Comparison of ENCODE assay signal across 9 mouse cellular contexts in the genomic region with DNA sequence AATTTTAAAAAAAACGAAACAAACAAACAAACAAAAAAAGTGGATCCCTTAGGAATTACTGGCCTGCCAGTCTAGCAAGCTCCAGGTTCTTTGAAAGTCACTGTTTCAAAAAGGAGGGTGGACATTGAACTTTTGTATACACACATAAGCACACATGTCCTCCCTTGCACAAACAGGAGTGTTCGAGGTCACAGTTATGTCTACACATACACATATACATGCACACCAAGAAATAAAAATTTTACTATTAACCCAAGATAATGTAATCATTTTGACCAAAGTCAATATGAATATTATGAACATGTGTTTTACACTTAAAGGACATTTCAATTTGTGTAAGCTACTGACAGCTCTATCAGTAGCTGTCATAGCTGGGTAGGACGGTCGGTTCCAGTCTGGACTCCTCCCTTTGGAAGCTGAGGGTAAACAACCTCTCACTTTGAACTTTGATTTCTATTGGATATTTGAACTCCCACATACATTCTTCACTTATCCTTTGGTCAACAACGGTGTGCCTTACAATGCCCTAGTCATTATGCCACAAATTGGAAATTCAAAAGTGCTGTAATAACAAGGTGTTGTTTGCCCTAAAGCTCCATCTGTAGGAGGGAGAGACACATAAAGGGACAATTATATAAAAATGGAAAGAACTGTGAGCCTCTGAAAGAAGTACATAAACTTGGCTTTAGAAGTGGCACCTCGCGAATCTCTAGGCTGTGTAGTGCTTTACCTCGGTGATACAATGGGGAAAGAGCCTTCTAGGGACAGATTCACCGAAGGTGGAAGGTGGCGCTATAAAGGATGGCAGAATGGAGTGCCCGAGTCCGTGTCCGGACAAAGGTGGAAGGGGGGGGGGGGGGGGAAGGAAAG. TPM values are rescaled to one million over a fixed set of nuclear protein-coding genes. Genes with fewer than 3 reads are reported as not detected.
A peak's percentile ranks its signal among the peaks of the same experiment; 100 is the strongest.
DNase-seq lines count a peak whose midpoint lies in the region; ATAC-seq and TF ChIP-seq lines count a peak whose summit lies in the region.
"Had no signal": no experiment of that assay in that cellular context is flagged by ENCODE, and none has a peak within 500 bp of the region (broad histone marks: within the 10 kb centered on the region; RNA-seq: fewer than 3 reads in every experiment).

No protein-coding gene starts in this region.

- peaks cover 31% of the 10 kb centered on the region for H3K4me1 ChIP-seq in heart, embryonic 13.5 days
- H3K4me1 ChIP-seq in embryonic facial prominence, embryonic 13.5 days: peaks cover 32% of the 10 kb centered on the region
- H3K4me1 ChIP-seq in intestine, postnatal 0 days (replicated peaks; ENCODE audit: control insufficient read depth, insufficient read depth, low read length): peaks cover 10% of the 10 kb centered on the region
- peaks cover 35% of the 10 kb centered on the region for H3K4me1 ChIP-seq in midbrain, embryonic 16.5 days (ENCODE audit: control insufficient read depth, insufficient read depth, low read length)

- H3K27ac ChIP-seq in heart, embryonic 13.5 days (replicated peaks): no peak overlapping the region
- no peak overlapping the region for H3K27ac ChIP-seq in embryonic facial prominence, embryonic 13.5 days
- peak overlapping the region; percentile 81 for H3K27ac ChIP-seq in intestine, postnatal 0 days (ENCODE audit: low read depth, low read length)
- H3K27ac ChIP-seq in midbrain, embryonic 16.5 days (ENCODE audit: low read length): peak overlapping the region; percentile 92; the same call in 1 of the 2 replicates

- no peak for DNase-seq in heart, postnatal 36 days
- DNase-seq in left cerebral cortex, adult 9 months (ENCODE audit: low spot score in 2 of 2): no peak
- no peak for DNase-seq in adrenal gland, postnatal 36 days
- no peak for DNase-seq in retina, postnatal 1 day

- intact Hi-C loops in heart, postnatal 36 days (cut with DNase I): no loop called here

- no peaks in the 10 kb centered on the region for H3K27me3 ChIP-seq in heart, embryonic 13.5 days (replicated peaks)
- no peaks in the 10 kb centered on the region for H3K27me3 ChIP-seq in embryonic facial prominence, embryonic 13.5 days
- no peaks in the 10 kb centered on the region for H3K27me3 ChIP-seq in intestine, postnatal 0 days (replicated peaks; ENCODE audit: control insufficient read depth, insufficient read depth, low read length)
- H3K27me3 ChIP-seq in midbrain, embryonic 16.5 days (ENCODE audit: control insufficient read depth, insufficient read depth, low read depth, low read length): no peaks in the 10 kb centered on the region

- TF ChIP-seq CTCF in intestine, postnatal 0 days (IDR thresholded peaks at IDR 0.05; ENCODE audit: low read depth): no peak

- H3K4me2 ChIP-seq in heart, embryonic 13.5 days: peak overlapping the region; percentile 97
- H3K4me2 ChIP-seq in embryonic facial prominence, embryonic 13.5 days: peak overlapping the region; percentile 83
- H3K4me2 ChIP-seq in intestine, postnatal 0 days (replicated peaks; ENCODE audit: low read depth): peak overlapping the region; percentile 94
- H3K4me2 ChIP-seq in midbrain, embryonic 16.5 days (ENCODE audit: low read length): peak overlapping the region; percentile 98

- peak overlapping the region; percentile 74 for H3K9ac ChIP-seq in heart, embryonic 13.5 days
- H3K9ac ChIP-seq in embryonic facial prominence, embryonic 13.5 days: no peak overlapping the region
- no peak overlapping the region for H3K9ac ChIP-seq in intestine, postnatal 0 days (ENCODE audit: low read depth, low read length)
- H3K9ac ChIP-seq in midbrain, embryonic 16.5 days (ENCODE audit: low read depth, low read length): peak overlapping the region; percentile 56; the same call in 1 of the 2 replicates

- no peak for ATAC-seq in heart, embryonic 13.5 days (ENCODE audit: extremely low read depth, insufficient number of reproducible peaks, low FRiP score, low TSS enrichment)
- no peak for ATAC-seq in embryonic facial prominence, embryonic 13.5 days (ENCODE audit: insufficient number of reproducible peaks, insufficient read depth, low FRiP score, low TSS enrichment, low read depth)
- peak; percentile 31; the same call in 1 of the 2 replicates for ATAC-seq in intestine, postnatal 0 days
- no peak for ATAC-seq in midbrain, embryonic 16.5 days

- no peaks in the 10 kb centered on the region for H3K9me3 ChIP-seq in heart, embryonic 13.5 days
- H3K9me3 ChIP-seq in embryonic facial prominence, embryonic 13.5 days: no peaks in the 10 kb centered on the region
- no peaks in the 10 kb centered on the region for H3K9me3 ChIP-seq in intestine, postnatal 0 days (ENCODE audit: control insufficient read depth)
- H3K9me3 ChIP-seq in midbrain, embryonic 16.5 days (replicated peaks; ENCODE audit: control insufficient read depth, low read length, poor library complexity, severe bottlenecking): no peaks in the 10 kb centered on the region

- H3K4me3 ChIP-seq in heart, embryonic 13.5 days: peak overlapping the region; percentile 87
- H3K4me3 ChIP-seq in embryonic facial prominence, embryonic 13.5 days: peak overlapping the region; percentile 91
- H3K4me3 ChIP-seq in intestine, postnatal 0 days (ENCODE audit: low read depth, low read length): no peak overlapping the region
- peak overlapping the region; percentile 83 for H3K4me3 ChIP-seq in midbrain, embryonic 16.5 days (ENCODE audit: low read depth, low read length)

- WGBS in heart, embryonic 13.5 days: 28% methylated on average over 13 of the region's 13 CpGs
- WGBS in embryonic facial prominence, embryonic 13.5 days: 32% methylated on average over 13 of the region's 13 CpGs
- 23% methylated on average over 13 of the region's 13 CpGs for WGBS in intestine, postnatal 0 days
- WGBS in midbrain, embryonic 16.5 days: 29% methylated on average over 13 of the region's 13 CpGs

- peaks cover 4% of the 10 kb centered on the region for H3K36me3 ChIP-seq in heart, embryonic 13.5 days
- peaks cover 4% of the 10 kb centered on the region for H3K36me3 ChIP-seq in embryonic facial prominence, embryonic 13.5 days
- H3K36me3 ChIP-seq in intestine, postnatal 0 days (ENCODE audit: control insufficient read depth, insufficient read depth): peaks cover 9% of the 10 kb centered on the region
- peaks cover 5% of the 10 kb centered on the region; the same call in 1 of the 2 replicates for H3K36me3 ChIP-seq in midbrain, embryonic 16.5 days (ENCODE audit: control insufficient read depth, insufficient read depth, low read length)

RNA-seq across cellular contexts. Expression of gene Dhcr24, which starts 1.3 kb away (rescaled TPM):
- polyA plus RNA-seq in heart, embryonic 13.5 days (2015; fragmentation: Nextera tagmentation; extraction: Ambion mirVana): 3.5 and 3.8 TPM in 2 replicates
- total RNA-seq in heart, postnatal 36 days (2021): 1 to 10 TPM; 1.4 to 2.3 TPM
- 6.9 TPM in 2 replicates for polyA plus RNA-seq in embryonic facial prominence, embryonic 13.5 days (2015; fragmentation: Nextera tagmentation; extraction: Ambion mirVana)
- 6.5 and 7.9 TPM in 2 replicates for polyA plus RNA-seq in intestine, postnatal 0 days (2015; fragmentation: Nextera tagmentation; extraction: Ambion mirVana)
- 3.8 and 4.7 TPM in 2 replicates for polyA plus RNA-seq in midbrain, embryonic 16.5 days (2015; fragmentation: Nextera tagmentation; extraction: Ambion mirVana)
- 100 to 1,000 TPM in 1 of 2 experiments, 10 to 100 TPM in 1; 74.5 to 299 TPM for total RNA-seq in adrenal gland, postnatal 36 days (2021)

RNA-seq across cellular contexts. Expression of gene Lexm, which starts 57.5 kb away (rescaled TPM):
- 0.50 and 0.52 TPM in 2 replicates for polyA plus RNA-seq in heart, embryonic 13.5 days (2015; fragmentation: Nextera tagmentation; extraction: Ambion mirVana)
- total RNA-seq in heart, postnatal 36 days (2021): not detected
- polyA plus RNA-seq in embryonic facial prominence, embryonic 13.5 days (2015; fragmentation: Nextera tagmentation; extraction: Ambion mirVana): not detected in 2 replicates
- polyA plus RNA-seq in intestine, postnatal 0 days (2015; fragmentation: Nextera tagmentation; extraction: Ambion mirVana): not detected in 2 replicates
- not detected in 2 replicates for polyA plus RNA-seq in midbrain, embryonic 16.5 days (2015; fragmentation: Nextera tagmentation; extraction: Ambion mirVana)
- not detected for total RNA-seq in adrenal gland, postnatal 36 days (2021)
- total RNA-seq: heart, postnatal 10 days had no signal

Comparison
In these comparisons a context has a peak if more than half of its experiments do, and no peak if none do; other contexts are left out.
1. H3K27ac ChIP-seq: peak in intestine, postnatal 0 days (single experiment) and midbrain, embryonic 16.5 days (single experiment); none in heart, embryonic 13.5 days (single experiment) and embryonic facial prominence, embryonic 13.5 days (single experiment).
2. H3K9ac ChIP-seq: peak in heart, embryonic 13.5 days (single experiment) and midbrain, embryonic 16.5 days (single experiment); none in embryonic facial prominence, embryonic 13.5 days (single experiment) and intestine, postnatal 0 days (single experiment).
3. Peak in every context shown above with its lines, with median percentiles within 50 percentile points of each other: H3K4me2 ChIP-seq.